Mouse (Mus musculus): ENCODE measurements around the gene Tnn.

The Tnn gene

DNA sequence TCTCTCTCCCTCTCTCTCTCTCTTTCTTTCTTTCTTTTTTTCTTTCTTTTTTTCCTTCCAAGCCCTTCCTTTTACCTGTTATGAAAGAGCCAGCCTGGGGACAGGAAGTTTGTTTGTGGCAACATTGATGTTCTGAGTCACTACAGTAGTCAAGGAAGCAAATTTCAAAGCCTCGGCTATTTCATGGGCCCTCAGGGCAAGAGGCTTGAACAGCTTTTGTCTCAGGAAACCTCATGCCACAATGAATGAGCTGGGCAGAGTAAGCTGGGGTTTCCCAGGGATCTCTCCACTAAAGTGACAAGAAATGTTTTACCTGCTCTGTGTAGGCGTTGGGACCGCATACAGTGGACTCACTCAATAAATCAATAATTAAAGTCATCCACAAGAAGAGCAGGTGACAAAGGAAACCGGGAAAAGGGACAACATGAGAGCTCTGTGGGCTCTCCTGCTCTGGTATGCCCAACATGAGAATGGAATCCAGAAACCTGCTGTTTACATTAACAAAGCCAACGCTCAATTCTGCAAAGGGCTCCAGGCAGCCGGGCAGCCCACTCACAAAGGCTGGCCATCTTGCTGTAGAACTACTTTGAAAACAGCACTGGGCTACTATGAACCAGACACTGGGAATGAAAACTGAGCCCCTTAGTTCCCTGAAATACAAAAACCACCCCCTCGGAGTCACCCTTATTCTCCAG lies 113.3 kb downstream of the Tnn start:
- no peak for TF ChIP-seq GATA4 (IDR thresholded peaks at IDR 0.05; ENCODE audit: insufficient replicate concordance, low read length)

- TF ChIP-seq GATA4 (IDR thresholded peaks at IDR 0.05; ENCODE audit: insufficient replicate concordance, low read length), result no peak
Measured at GRCm38 (mm10) chr1:160036996-160037521, 116.3 kb downstream of the Tnn start.

GRCm38 (mm10) chr1:160035561-160035960 lies 117.8 kb downstream of the Tnn start:
- TF ChIP-seq GATA4 (IDR thresholded peaks at IDR 0.05; ENCODE audit: insufficient replicate concordance, low read length), result no peak
